Mouse (Mus musculus) erythroblast, embryonic 14.5 days (primary cell): Measurements from ENCODE around the gene Ube2l6. TPM values are rescaled to one million over a fixed set of nuclear protein-coding genes. Genes with fewer than 3 reads are reported as not detected.

Experiments used
- H3K27me3 ChIP-seq: 2 replicates; pipeline ENCODE4 v1.6.1; 2012; ENCODE audit warnings: inconsistent platforms; ENCODE audit not compliant: control insufficient read depth
- H3K36me3 ChIP-seq: 2 replicates; pipeline ENCODE4 v1.6.1; 2012; ENCODE audit warnings: mild to moderate bottlenecking, inconsistent platforms; ENCODE audit not compliant: control insufficient read depth
- H3K4me1 ChIP-seq: 2 replicates; pipeline ENCODE4 v1.6.1; 2012; ENCODE audit warnings: inconsistent platforms; ENCODE audit not compliant: control insufficient read depth
- H3K4me3 ChIP-seq: replicated peaks from 2 replicates; pipeline ENCODE3; 2012; ENCODE audit warnings: moderate library complexity, mild to moderate bottlenecking, inconsistent platforms
- H3K9me3 ChIP-seq: 2 replicates; pipeline ENCODE4 v1.6.1; 2012; ENCODE audit warnings: low read length, inconsistent platforms, mixed read lengths; ENCODE audit not compliant: control insufficient read depth
- GATA1 ChIP-seq: IDR thresholded peaks from 2 replicates; pipeline ENCODE4 v1.6.1; 2012; ENCODE audit warnings: low read length, inconsistent platforms, mixed read lengths
- TAL1 ChIP-seq: IDR thresholded peaks from 3 replicates; pipeline ENCODE4 v1.6.1; 2012; ENCODE audit warnings: low read length, inconsistent platforms, mixed read lengths
- polyA plus RNA-seq: library from polyadenylated mRNA; stranded (reverse); fragments of >175 nt; gene quantifications from 2 replicates; pipeline ENCODE4 v1.2.3, GENCODE M21; 2012

Gene Ube2l6
- polyA plus RNA-seq, 1 experiment: 9.9 TPM

- Histone ChIP-seq H3K27me3 (peaks cover 56% of the 10 kb centered on the region), H3K36me3 (no peaks in the 10 kb centered on the region; the same call in 1 of the 2 replicates), H3K4me1 (peaks cover 1% of the 10 kb centered on the region), H3K9me3 (no peaks in the 10 kb centered on the region), H3K4me3 (no peak overlapping the region)
- TF ChIP-seq TAL1 (no peak), GATA1 (no peak)
These were observed 35.8 kb upstream of the Ube2l6 start for GRCm38 (mm10) chr2:84762818-84763217.

GRCm38 (mm10) chr2:84770501-84770900 lies 28.1 kb upstream of the Ube2l6 start:
- Histone ChIP-seq H3K9me3 (no peaks in the 10 kb centered on the region), H3K4me3 (no peak overlapping the region), H3K36me3 (no peaks in the 10 kb centered on the region; the same call in 1 of the 2 replicates), H3K27me3 (peaks cover 86% of the 10 kb centered on the region), H3K4me1 (peaks cover 3% of the 10 kb centered on the region)
- TF ChIP-seq GATA1 (no peak), TAL1 (no peak)

GRCm38 (mm10) chr2:84772454-84772853 lies 26.2 kb upstream of the Ube2l6 start:
- H3K9me3 ChIP-seq: no peaks in the 10 kb centered on the region
- H3K27me3 ChIP-seq: peaks cover 89% of the 10 kb centered on the region
- H3K4me3 ChIP-seq: no peak overlapping the region
- peaks cover 3% of the 10 kb centered on the region for H3K4me1 ChIP-seq
- no peaks in the 10 kb centered on the region; the same call in 1 of the 2 replicates for H3K36me3 ChIP-seq
- TF ChIP-seq GATA1 (no peak), TAL1 (no peak)

- Histone ChIP-seq H3K27me3 (peaks cover 91% of the 10 kb centered on the region), H3K4me1 (peaks cover 3% of the 10 kb centered on the region), H3K36me3 (no peaks in the 10 kb centered on the region; the same call in 1 of the 2 replicates)
These were observed 25.4 kb upstream of the Ube2l6 start for GRCm38 (mm10) chr2:84773195-84773594.

GRCm38 (mm10) chr2:84774751-84775150 lies 23.9 kb upstream of the Ube2l6 start:
- TF ChIP-seq TAL1: no peak
- no peak for TF ChIP-seq GATA1
- H3K9me3 ChIP-seq: no peaks in the 10 kb centered on the region
- peaks cover 93% of the 10 kb centered on the region for H3K27me3 ChIP-seq
- peaks cover 3% of the 10 kb centered on the region for H3K4me1 ChIP-seq
- no peaks in the 10 kb centered on the region; the same call in 1 of the 2 replicates for H3K36me3 ChIP-seq
- peak overlapping the region; percentile 27 for H3K4me3 ChIP-seq

More at GRCm38 (mm10) chr2:84773195-84773594, 25.4 kb upstream of the Ube2l6 start:
- Histone ChIP-seq H3K9me3 (no peaks in the 10 kb centered on the region), H3K4me3 (no peak overlapping the region)
- no peak for TF ChIP-seq GATA1
- no peak for TF ChIP-seq TAL1

- Histone ChIP-seq H3K36me3 (no peaks in the 10 kb centered on the region), H3K27me3 (peaks cover 89% of the 10 kb centered on the region), H3K4me3 (peak within 1 kb of the TSS; percentile 27), H3K9me3 (no peaks in the 10 kb centered on the region), H3K4me1 (peaks cover 3% of the 10 kb centered on the region)
- TF ChIP-seq GATA1 (no peak), TAL1 (no peak)
These were observed 23.4 kb upstream of the Ube2l6 start, which contains the start of gene Serping1 for GRCm38 (mm10) chr2:84775241-84775640. Gene Serping1 (minus strand): TSS chr2:84775444.

- Histone ChIP-seq H3K4me1 (peaks cover 3% of the 10 kb centered on the region), H3K27me3 (peaks cover 88% of the 10 kb centered on the region), H3K9me3 (no peaks in the 10 kb centered on the region), H3K36me3 (no peaks in the 10 kb centered on the region), H3K4me3 (no peak overlapping the region)
- TF ChIP-seq TAL1 (no peak), GATA1 (no peak)
These were observed 23.0 kb upstream of the Ube2l6 start for GRCm38 (mm10) chr2:84775665-84776064.

- Histone ChIP-seq H3K36me3 (no peaks in the 10 kb centered on the region), H3K9me3 (no peaks in the 10 kb centered on the region), H3K4me3 (no peak overlapping the region), H3K4me1 (peaks cover 3% of the 10 kb centered on the region), H3K27me3 (peaks cover 83% of the 10 kb centered on the region)
- TF ChIP-seq TAL1 (no peak), GATA1 (no peak)
These were observed 20.9 kb upstream of the Ube2l6 start for GRCm38 (mm10) chr2:84777706-84778105.

- Histone ChIP-seq H3K4me1 (peaks cover 4% of the 10 kb centered on the region), H3K4me3 (no peak overlapping the region), H3K27me3 (peaks cover 73% of the 10 kb centered on the region), H3K9me3 (no peaks in the 10 kb centered on the region), H3K36me3 (no peaks in the 10 kb centered on the region)
- TF ChIP-seq TAL1 (no peak), GATA1 (no peak)
These were observed 19.4 kb upstream of the Ube2l6 start for GRCm38 (mm10) chr2:84779210-84779609.

GRCm38 (mm10) chr2:84783315-84783714 lies 15.3 kb upstream of the Ube2l6 start:
- Histone ChIP-seq H3K36me3 (no peaks in the 10 kb centered on the region), H3K27me3 (peaks cover 63% of the 10 kb centered on the region), H3K9me3 (no peaks in the 10 kb centered on the region), H3K4me3 (no peak overlapping the region), H3K4me1 (peaks cover 4% of the 10 kb centered on the region)
- TF ChIP-seq GATA1 (no peak), TAL1 (no peak)
